Mouse (Mus musculus) kidney, postnatal 0 days (tissue): Measurements from ENCODE around the gene Rpl38. TPM values are rescaled to one million over a fixed set of nuclear protein-coding genes. Genes with fewer than 3 reads are reported as not detected.

ENCODE experiments used
- ATAC-seq: fragments of 200-750 bp; cut with Nextera tagmentation; replicated peaks from 2 replicates; pipeline ENCODE4 v1.8.0; 2017; ENCODE audit warnings: low read depth, moderate number of reproducible peaks, moderate TSS enrichment, moderate library complexity; ENCODE audit not compliant: low FRiP score
- DNase-seq: peaks from one replicate; pipeline ENCODE4 v3.0.0-alpha.2; 2016; ENCODE audit warnings: low spot score
- H3K27ac ChIP-seq: fragments of 300-500 bp; sonication (generic); 2 replicates; pipeline ENCODE4 v1.5.1; 2014; ENCODE audit warnings: mild to moderate bottlenecking
- H3K27me3 ChIP-seq: fragments of 300-500 bp; sonication (generic); 2 replicates; pipeline ENCODE4 v1.6.1; 2014; ENCODE audit warnings: low read length, mixed read lengths; ENCODE audit not compliant: insufficient read depth
- H3K36me3 ChIP-seq: fragments of 300-500 bp; sonication (generic); 2 replicates; pipeline ENCODE4 v1.6.1; 2014; ENCODE audit warnings: low read length, mixed read lengths; ENCODE audit not compliant: insufficient read depth
- H3K4me1 ChIP-seq: fragments of 300-500 bp; sonication (generic); replicated peaks from 2 replicates; pipeline ENCODE4 v1.6.1; 2014; ENCODE audit warnings: antibody characterized with exemption, low read length, mixed read lengths; ENCODE audit not compliant: insufficient read depth
- H3K4me2 ChIP-seq: fragments of 300-500 bp; sonication (generic); 2 replicates; pipeline ENCODE4 v1.6.1; 2014; ENCODE audit warnings: mild to moderate bottlenecking, low read length, moderate library complexity, mixed read lengths
- H3K4me3 ChIP-seq: fragments of 300-500 bp; sonication (generic); replicated peaks from 2 replicates; pipeline ENCODE4 v1.5.1; 2014; ENCODE audit warnings: low read depth, low read length
- H3K9ac ChIP-seq: fragments of 300-500 bp; sonication (generic); 2 replicates; pipeline ENCODE4 v1.6.1; 2014; ENCODE audit warnings: low read depth, low read length
- H3K9me3 ChIP-seq: fragments of 300-500 bp; sonication (generic); replicated peaks from 2 replicates; pipeline ENCODE4 v1.6.1; 2016; ENCODE audit warnings: low read length, inconsistent platforms, mixed read lengths
- CTCF ChIP-seq: IDR thresholded peaks from 2 replicates; pipeline ENCODE4 v1.5.1; 2016; ENCODE audit warnings: antibody characterized with exemption, low read depth, mild to moderate bottlenecking, moderate library complexity
- WGBS: fragments of 180-500 bp; shearing (Covaris S2); extraction: QIAGEN DNeasy Blood & Tissue Kit; methylation state at CpG from one replicate; pipeline ENCODE4 v1.1.7; 2014; 5-methylcytosine and 5-hydroxymethylcytosine counted together
- polyA plus RNA-seq: library from polyadenylated mRNA; unstranded; fragments of >200 nt; fragmentation: Nextera tagmentation; extraction: Ambion mirVana; gene quantifications from 2 replicates; pipeline ENCODE4 v1.2.1, GENCODE M21; 2015

The Rpl38 gene
- polyA plus RNA-seq, 1 experiment from 2014 or later = 1,429 TPM

- Histone ChIP-seq H3K36me3 (peaks cover 30% of the 10 kb centered on the region), H3K4me1 (peaks cover 16% of the 10 kb centered on the region), H3K4me3 (peak within 1 kb of the TSS; percentile 59), H3K9me3 (no peaks in the 10 kb centered on the region), H3K27ac (peak within 1 kb of the TSS; percentile 43; the same call in 1 of the 2 replicates), H3K4me2 (peak within 1 kb of the TSS; percentile 92), H3K27me3 (no peaks in the 10 kb centered on the region), H3K9ac (peak within 1 kb of the TSS; percentile 69)
- TF ChIP-seq CTCF = 0 out of 2 replicates have a peak, but pooled peaks have one; percentile 5
- ATAC-seq (peak; percentile 70), DNase-seq (peak; percentile 91)
- WGBS = under 1% methylated on average over 40 of the region's 40 CpGs
Observed at GRCm38 (mm10) chr11:114675341-114675825, 7.1 kb downstream of the Rpl38 start, which contains the start of gene Ttyh2. TSS of gene Ttyh2 (plus strand) at chr11:114675431.

GRCm38 (mm10) chr11:114675826-114676401, 7.6 kb downstream of the Rpl38 start:
- Histone ChIP-seq H3K4me1 (peaks cover 20% of the 10 kb centered on the region), H3K36me3 (peaks cover 26% of the 10 kb centered on the region), H3K4me2 (peak overlapping the region; percentile 92), H3K9me3 (no peaks in the 10 kb centered on the region), H3K27me3 (no peaks in the 10 kb centered on the region), H3K4me3 (peak overlapping the region; percentile 59), H3K9ac (peak overlapping the region; percentile 69), H3K27ac (peak overlapping the region; percentile 43; the same call in 1 of the 2 replicates)
- DNase-seq (no peak), ATAC-seq (no peak)
- WGBS = 5% methylated on average over 27 of the region's 27 CpGs
- no peak for TF ChIP-seq CTCF

GRCm38 (mm10) chr11:114676431-114676830, 8.1 kb downstream of the Rpl38 start:
- WGBS = 15% methylated on average over 14 of the region's 14 CpGs
- Histone ChIP-seq H3K27me3 (no peaks in the 10 kb centered on the region), H3K4me1 (peaks cover 23% of the 10 kb centered on the region), H3K4me3 (peak overlapping the region; percentile 59), H3K9ac (peak overlapping the region; percentile 69), H3K4me2 (peak overlapping the region; percentile 92), H3K27ac (no peak overlapping the region), H3K36me3 (peaks cover 21% of the 10 kb centered on the region), H3K9me3 (no peaks in the 10 kb centered on the region)
- DNase-seq = no peak
- ATAC-seq = peak; percentile 33; the same call in 1 of the 2 replicates
- no peak for TF ChIP-seq CTCF

GRCm38 (mm10) chr11:114676896-114677530, 8.7 kb downstream of the Rpl38 start:
- no peaks in the 10 kb centered on the region for H3K27me3 ChIP-seq
- H3K4me3 ChIP-seq = 0 out of 2 replicates have a peak overlapping the region, but pooled peaks have one; percentile 59
- no peak overlapping the region for H3K27ac ChIP-seq

GRCm38 (mm10) chr11:114679582-114679981, 11.3 kb downstream of the Rpl38 start:
- no peak overlapping the region for H3K4me2 ChIP-seq
- H3K27ac ChIP-seq = 0 out of 2 replicates have a peak overlapping the region, but pooled peaks have one; percentile 22
- no peak for TF ChIP-seq CTCF
- H3K27me3 ChIP-seq = no peaks in the 10 kb centered on the region
- DNase-seq (no peak), ATAC-seq (no peak)
- peaks cover 23% of the 10 kb centered on the region for H3K4me1 ChIP-seq
- no peak overlapping the region for H3K9ac ChIP-seq
- WGBS = 45% methylated on average over 8 of the region's 8 CpGs
- H3K9me3 ChIP-seq = no peaks in the 10 kb centered on the region
- H3K36me3 ChIP-seq = no peaks in the 10 kb centered on the region
- no peak overlapping the region for H3K4me3 ChIP-seq

More at GRCm38 (mm10) chr11:114676896-114677530, 8.7 kb downstream of the Rpl38 start:
- H3K9me3 ChIP-seq = no peaks in the 10 kb centered on the region
- H3K9ac ChIP-seq = no peak overlapping the region
- TF ChIP-seq CTCF = no peak
- peaks cover 16% of the 10 kb centered on the region for H3K36me3 ChIP-seq
- ATAC-seq = no peak
- peak overlapping the region; percentile 92 for H3K4me2 ChIP-seq
- DNase-seq = no peak
- 48% methylated on average over 9 of the region's 9 CpGs for WGBS
- peaks cover 23% of the 10 kb centered on the region for H3K4me1 ChIP-seq

- Histone ChIP-seq H3K4me2 (no peak overlapping the region), H3K9me3 (no peaks in the 10 kb centered on the region), H3K4me1 (peaks cover 25% of the 10 kb centered on the region), H3K9ac (no peak overlapping the region), H3K27me3 (no peaks in the 10 kb centered on the region), H3K4me3 (no peak overlapping the region), H3K36me3 (no peaks in the 10 kb centered on the region), H3K27ac (no peak overlapping the region)
- peak; percentile 66 for DNase-seq
- no peak for ATAC-seq
- TF ChIP-seq CTCF = no peak
- WGBS = 34% methylated on average over 10 of the region's 10 CpGs
Observed at GRCm38 (mm10) chr11:114680291-114680690, 12.0 kb downstream of the Rpl38 start.
